Mouse (Mus musculus) bone marrow, adult 2 months (tissue): ENCODE measurements around the gene Tspan5. TPM values are rescaled to one million over a fixed set of nuclear protein-coding genes. Genes with fewer than 3 reads are reported as not detected.

Experiments
- H3K27ac ChIP-seq: fragments of 200-500 bp; 2 replicates; pipeline ENCODE4 v1.5.1; 2012; ENCODE audit warnings: low read depth, mild to moderate bottlenecking, control low read depth, inconsistent platforms, low read length; ENCODE audit not compliant: control insufficient read depth, poor library complexity, insufficient read depth
- H3K4me1 ChIP-seq: fragments of 200-500 bp; 2 replicates; pipeline ENCODE4 v1.6.1; 2011; ENCODE audit warnings: low read length; ENCODE audit not compliant: control insufficient read depth, insufficient read depth
- H3K4me3 ChIP-seq: fragments of 200-500 bp; replicated peaks from 2 replicates; pipeline ENCODE3; 2011; ENCODE audit warnings: mild to moderate bottlenecking, low read depth, low read length, control low read depth; ENCODE audit not compliant: control insufficient read depth
- CTCF ChIP-seq: fragments of 200-500 bp; IDR thresholded peaks from 2 replicates; pipeline ENCODE4 v1.5.1; 2011; ENCODE audit warnings: low read length, control low read depth; ENCODE audit not compliant: control insufficient read depth, insufficient read depth
- POLR2A ChIP-seq: fragments of 200-500 bp; IDR thresholded peaks from 2 replicates; pipeline ENCODE4 v1.6.1; 2011; ENCODE audit warnings: low read depth, mild to moderate bottlenecking, control low read depth, low read length, borderline replicate concordance; ENCODE audit not compliant: control insufficient read depth
- WGBS: fragments of 180-500 bp; shearing (Covaris S2); methylation state at CpG from one replicate; pipeline ENCODE4 v1.1.7; 2018; 5-methylcytosine and 5-hydroxymethylcytosine counted together
- polyA plus RNA-seq: library from polyadenylated mRNA; stranded (reverse); fragments of >200 nt; gene quantifications from 2 replicates; pipeline ENCODE4 v1.2.4, GENCODE M21; 2011; ENCODE audit warnings: low replicate concordance; ENCODE audit not compliant: missing spikeins, insufficient read depth, insufficient read length

Gene Tspan5
- polyA plus RNA-seq, 1 experiment = 8.3 TPM

DNA sequence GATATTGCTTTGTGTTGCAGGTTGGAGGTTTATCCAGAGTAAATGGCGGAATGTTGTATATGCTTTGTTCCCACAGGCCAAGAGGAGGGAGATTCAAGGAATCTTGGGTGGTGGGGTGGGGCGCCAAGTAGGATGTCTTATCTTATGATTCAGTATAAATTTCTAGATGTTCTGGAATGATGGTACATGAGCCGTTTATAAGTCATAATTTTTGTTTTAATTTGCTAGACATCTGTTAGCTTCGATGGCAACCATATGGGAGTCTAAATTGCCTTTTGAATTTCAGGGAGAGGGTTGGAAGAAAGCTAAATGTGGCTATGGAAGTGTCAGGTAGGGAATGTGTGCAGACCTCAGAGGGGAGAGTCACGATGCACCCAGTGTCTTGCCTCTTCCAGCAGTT, 5.0 kb downstream of the Tspan5 start:
- 78% methylated on average over 5 of the region's 5 CpGs for WGBS
- no peak for TF ChIP-seq POLR2A
- TF ChIP-seq CTCF = no peak
- no peak overlapping the region for H3K27ac ChIP-seq
- no peak overlapping the region for H3K4me3 ChIP-seq
- peaks cover 1% of the 10 kb centered on the region; the same call in 1 of the 2 replicates for H3K4me1 ChIP-seq

GRCm38 (mm10) chr3:138747985-138748384, 6.0 kb downstream of the Tspan5 start:
- TF ChIP-seq POLR2A = no peak
- TF ChIP-seq CTCF = no peak
- no peak overlapping the region for H3K4me3 ChIP-seq
- H3K27ac ChIP-seq = no peak overlapping the region
- H3K4me1 ChIP-seq = peaks cover 3% of the 10 kb centered on the region
- 88% methylated on average over 5 of the region's 5 CpGs for WGBS

GRCm38 (mm10) chr3:138749645-138750044, 7.7 kb downstream of the Tspan5 start:
- TF ChIP-seq POLR2A (no peak), CTCF (no peak)
- no peak overlapping the region for H3K27ac ChIP-seq
- peaks cover 3% of the 10 kb centered on the region for H3K4me1 ChIP-seq
- WGBS = 57% methylated on average over 9 of the region's 9 CpGs
- no peak overlapping the region for H3K4me3 ChIP-seq

DNA sequence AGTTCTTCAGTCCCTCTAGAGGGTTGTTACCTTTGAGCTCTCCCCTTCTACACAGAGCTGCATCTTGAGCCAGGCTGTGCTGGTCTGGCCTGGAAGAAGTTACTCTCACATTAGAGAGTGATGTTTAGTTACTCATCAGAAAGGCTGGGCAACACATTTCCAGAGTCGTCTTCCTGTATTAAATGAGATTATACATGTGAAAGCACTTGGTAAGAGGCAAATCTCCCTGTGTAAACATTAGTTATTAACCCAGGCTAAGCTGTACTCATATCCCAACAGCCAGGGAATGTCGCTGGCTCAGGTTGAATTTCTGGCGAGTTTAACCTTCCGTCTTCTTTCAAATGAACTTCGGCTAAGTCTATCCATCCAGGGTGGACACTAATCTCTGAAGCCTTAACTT, 9.3 kb downstream of the Tspan5 start:
- 81% methylated on average over 5 of the region's 5 CpGs for WGBS
- H3K4me1 ChIP-seq = peaks cover 3% of the 10 kb centered on the region
- no peak for TF ChIP-seq CTCF
- TF ChIP-seq POLR2A = no peak
- H3K27ac ChIP-seq = no peak overlapping the region
- H3K4me3 ChIP-seq = no peak overlapping the region

- Histone ChIP-seq H3K4me1 (peaks cover 6% of the 10 kb centered on the region), H3K4me3 (no peak overlapping the region), H3K27ac (peak overlapping the region; percentile 41; the same call in 1 of the 2 replicates)
- TF ChIP-seq CTCF = no peak
- WGBS = 42% methylated on average over 5 of the region's 5 CpGs
Observed at GRCm38 (mm10) chr3:138752056-138752455, 10.1 kb downstream of the Tspan5 start.

GRCm38 (mm10) chr3:138752769-138753168, 10.8 kb downstream of the Tspan5 start:
- Histone ChIP-seq H3K4me3 (peak overlapping the region; percentile 3), H3K27ac (peak overlapping the region; percentile 45; the same call in 1 of the 2 replicates), H3K4me1 (peaks cover 6% of the 10 kb centered on the region)
- TF ChIP-seq CTCF (no peak), POLR2A (no peak)
- WGBS = 12% methylated on average over 3 of the region's 3 CpGs

DNA sequence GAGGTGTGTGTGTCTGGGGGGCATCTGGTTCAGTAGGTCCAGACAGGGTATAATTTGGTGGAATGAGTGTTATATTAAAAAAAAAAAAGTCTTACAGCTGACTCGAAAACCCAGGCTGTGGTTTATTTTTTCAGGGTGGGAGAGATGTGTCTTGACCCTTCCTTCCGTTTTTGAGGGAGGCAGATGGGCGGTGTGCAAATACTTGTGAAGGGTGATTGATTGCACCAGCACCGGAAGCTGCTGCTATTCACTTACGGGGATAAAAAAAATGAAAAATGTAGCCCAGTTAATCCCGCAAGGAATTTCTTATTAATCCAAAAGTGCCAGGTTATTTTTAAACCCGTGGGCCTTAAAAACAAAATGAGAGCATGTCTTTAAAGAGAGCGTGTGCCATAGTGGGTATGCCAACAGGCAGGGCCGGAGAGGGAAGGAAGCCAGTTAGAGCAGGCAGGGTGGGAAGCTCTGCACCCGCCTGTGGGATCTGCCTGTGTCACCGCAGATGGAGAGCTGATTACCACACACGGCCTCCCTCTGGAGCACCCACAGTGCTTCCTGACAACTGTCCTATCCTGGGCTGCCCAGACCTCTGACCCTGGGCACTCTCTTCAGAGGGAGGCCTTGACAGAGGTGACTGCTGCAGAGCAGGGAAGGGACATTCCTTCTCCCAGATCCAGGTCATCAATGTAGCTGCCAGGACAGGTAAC, 11.3 kb downstream of the Tspan5 start:
- TF ChIP-seq CTCF = no peak
- H3K4me1 ChIP-seq = peaks cover 6% of the 10 kb centered on the region
- 1% methylated on average over 12 of the region's 12 CpGs for WGBS
- peak overlapping the region; percentile 29 for H3K4me3 ChIP-seq
- peak overlapping the region; percentile 78 for H3K27ac ChIP-seq

GRCm38 (mm10) chr3:138754328-138754727, 12.3 kb downstream of the Tspan5 start:
- WGBS = 47% methylated on average over 5 of the region's 5 CpGs
- Histone ChIP-seq H3K27ac (no peak overlapping the region), H3K4me1 (peaks cover 6% of the 10 kb centered on the region), H3K4me3 (no peak overlapping the region)
- TF ChIP-seq CTCF (no peak), POLR2A (no peak)

DNA sequence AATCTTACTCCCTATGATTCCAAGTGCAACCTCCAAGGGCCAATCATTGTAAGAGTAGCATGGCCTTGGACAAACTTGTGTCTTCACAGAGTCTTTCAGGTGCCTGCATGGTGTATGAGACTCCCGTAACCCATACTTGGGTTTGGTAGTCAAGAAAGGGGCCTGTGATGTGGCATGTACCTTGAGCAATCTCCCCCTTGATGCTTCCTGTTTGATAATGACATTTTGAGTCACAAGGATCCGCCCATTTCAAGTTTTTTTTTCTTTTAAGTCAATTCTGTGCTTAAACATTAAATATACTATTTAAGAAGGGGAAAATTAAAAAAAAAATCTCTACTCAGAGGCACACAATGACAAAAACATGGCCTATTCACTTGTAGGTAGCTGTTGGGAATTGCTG, 15.3 kb downstream of the Tspan5 start:
- no peak overlapping the region for H3K4me3 ChIP-seq
- peaks cover 6% of the 10 kb centered on the region for H3K4me1 ChIP-seq
- WGBS = 34% methylated on average over 2 of the region's 2 CpGs
- H3K27ac ChIP-seq = no peak overlapping the region
- TF ChIP-seq POLR2A (no peak), CTCF (no peak)
